Mouse (Mus musculus): ENCODE results near the gene Smg6.
A peak's percentile ranks its signal among the peaks of the same experiment; 100 is the strongest.

The Smg6 gene

GRCm38 (mm10) chr11:75047736-75048407 is 122.2 kb downstream of the Smg6 start:
- no peak for DNase-seq (ENCODE audit: low spot score)

GRCm38 (mm10) chr11:75049146-75049545 is 123.5 kb downstream of the Smg6 start:
- no peak for DNase-seq (ENCODE audit: low spot score)

GRCm38 (mm10) chr11:75049807-75050206 is 124.2 kb downstream of the Smg6 start:
- DNase-seq (ENCODE audit: low spot score) = no peak

- no peak for DNase-seq (ENCODE audit: low spot score)
Measured at GRCm38 (mm10) chr11:75051239-75051638, 125.6 kb downstream of the Smg6 start.

GRCm38 (mm10) chr11:75051712-75052550 is 126.3 kb downstream of the Smg6 start:
- DNase-seq (ENCODE audit: low spot score) = peak; percentile 72

GRCm38 (mm10) chr11:75053020-75053419 is 127.4 kb downstream of the Smg6 start:
- no peak for DNase-seq (ENCODE audit: low spot score)

GRCm38 (mm10) chr11:75053722-75054121 is 128.1 kb downstream of the Smg6 start:
- no peak for DNase-seq (ENCODE audit: low spot score)

- DNase-seq (ENCODE audit: low spot score) = peak; percentile 65
Measured at GRCm38 (mm10) chr11:75054184-75054877, 128.7 kb downstream of the Smg6 start.

- no peak for DNase-seq (ENCODE audit: low spot score)
Measured at GRCm38 (mm10) chr11:75054878-75055214, 129.2 kb downstream of the Smg6 start.

- DNase-seq (ENCODE audit: low spot score) = no peak
Measured at GRCm38 (mm10) chr11:75062650-75063049, 137.0 kb downstream of the Smg6 start.

GRCm38 (mm10) chr11:75064266-75064665 is 138.6 kb downstream of the Smg6 start:
- no peak for DNase-seq (ENCODE audit: low spot score)

- no peak for DNase-seq (ENCODE audit: low spot score)
Measured at GRCm38 (mm10) chr11:75071352-75071751, 145.7 kb downstream of the Smg6 start.

- DNase-seq (ENCODE audit: low spot score) = no peak
Measured at GRCm38 (mm10) chr11:75072932-75073625, 147.5 kb downstream of the Smg6 start.

GRCm38 (mm10) chr11:75073696-75074095 is 148.1 kb downstream of the Smg6 start:
- DNase-seq (ENCODE audit: low spot score) = no peak

GRCm38 (mm10) chr11:75074543-75074942 is 148.9 kb downstream of the Smg6 start:
- no peak for DNase-seq (ENCODE audit: low spot score)

- no peak for DNase-seq (ENCODE audit: low spot score)
Measured at GRCm38 (mm10) chr11:75078616-75079015, 153.0 kb downstream of the Smg6 start.

GRCm38 (mm10) chr11:75083031-75083430 is 157.4 kb downstream of the Smg6 start:
- no peak for DNase-seq (ENCODE audit: low spot score)

GRCm38 (mm10) chr11:75092159-75092558 is 166.5 kb downstream of the Smg6 start:
- peak; percentile 42 for DNase-seq (ENCODE audit: low spot score)

- peak; percentile 46 for DNase-seq (ENCODE audit: low spot score)
Measured at GRCm38 (mm10) chr11:75092656-75093055, 167.0 kb downstream of the Smg6 start.

- DNase-seq (ENCODE audit: low spot score) = no peak
Measured at GRCm38 (mm10) chr11:75094759-75095158, 169.1 kb downstream of the Smg6 start.

- no peak for DNase-seq (ENCODE audit: low spot score)
Measured at GRCm38 (mm10) chr11:75102763-75103339, 177.2 kb downstream of the Smg6 start.

- no peak for DNase-seq (ENCODE audit: low spot score)
Measured at GRCm38 (mm10) chr11:75106614-75107013, 181.0 kb downstream of the Smg6 start.

Measured in lung, postnatal 25 days (tissue).